Mouse (Mus musculus) adrenal gland, postnatal 4 days (tissue): ENCODE measurements around the gene Cct7. TPM values are rescaled to one million over a fixed set of nuclear protein-coding genes. Genes with fewer than 3 reads are reported as not detected.

Experiments used
- DNase-seq, 2 experiments: peaks; one replicate each; pipeline ENCODE4 v3.0.0; 2021 to 2022; ENCODE audit warnings: low spot score in 2 of 2, mixed read lengths in 2 of 2
- total RNA-seq, 2 experiments: library from RNA; stranded (reverse); gene quantifications; 2 replicates each; pipeline ENCODE4 v1.2.3; 2021

Gene Cct7
- total RNA-seq, 2 experiments from 2014 or later = 238 to 245 TPM

DNA sequence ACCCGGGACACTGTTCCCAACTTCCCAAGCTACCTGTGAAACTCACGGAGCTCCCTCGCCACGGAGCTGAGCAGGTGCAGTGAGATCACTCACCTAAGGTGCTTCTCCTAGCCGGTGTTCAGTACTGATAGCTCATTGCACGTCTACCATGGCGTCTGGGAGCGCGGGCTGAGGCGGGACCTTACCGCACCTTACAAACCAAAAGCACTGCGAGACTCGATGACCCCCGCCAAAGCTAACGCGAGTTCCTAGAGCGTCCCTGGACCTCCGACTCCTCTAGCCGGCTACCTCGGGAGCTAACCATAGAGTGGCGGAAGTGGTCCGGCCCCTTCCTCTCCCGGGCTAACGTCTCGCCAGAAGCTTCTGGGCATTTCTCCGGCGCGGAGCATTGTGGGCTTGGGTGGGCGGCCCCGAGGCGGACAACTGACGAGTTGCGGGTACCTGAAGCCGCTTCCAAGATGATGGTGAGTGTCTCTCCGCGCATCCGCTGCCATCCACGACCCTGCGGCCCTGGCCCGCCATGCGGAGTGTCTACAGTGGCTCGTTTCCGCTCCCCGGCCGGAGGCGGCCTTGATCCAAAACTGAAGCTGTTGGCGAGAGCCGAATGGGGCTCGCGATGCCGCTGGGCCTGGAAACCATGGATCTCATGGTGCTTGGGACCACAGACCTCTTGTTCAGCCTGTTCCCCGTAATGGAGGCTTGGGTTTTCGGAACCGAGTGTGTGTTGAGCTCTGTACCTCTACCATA is 523 bp downstream of the Cct7 start, which contains the start of gene Pradc1:
TSS of gene Pradc1 (minus strand) at position 307 of the 747 bp plus-strand sequence.
- peak; percentile 80 to 95 for DNase-seq

DNA sequence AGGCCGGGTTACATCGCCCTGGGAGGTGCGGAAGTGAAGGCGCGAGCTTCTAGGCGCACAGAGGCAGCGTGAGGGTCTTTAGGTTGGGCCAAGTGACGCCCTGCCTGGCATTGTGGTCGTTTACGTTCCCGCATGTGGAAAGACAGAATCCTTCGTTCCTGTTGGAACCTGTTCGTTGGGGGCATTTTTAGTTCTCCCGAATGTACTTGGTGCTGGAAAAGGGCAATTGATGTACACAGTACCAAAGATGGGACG is 1.0 kb downstream of the Cct7 start:
- DNase-seq = no peak

DNA sequence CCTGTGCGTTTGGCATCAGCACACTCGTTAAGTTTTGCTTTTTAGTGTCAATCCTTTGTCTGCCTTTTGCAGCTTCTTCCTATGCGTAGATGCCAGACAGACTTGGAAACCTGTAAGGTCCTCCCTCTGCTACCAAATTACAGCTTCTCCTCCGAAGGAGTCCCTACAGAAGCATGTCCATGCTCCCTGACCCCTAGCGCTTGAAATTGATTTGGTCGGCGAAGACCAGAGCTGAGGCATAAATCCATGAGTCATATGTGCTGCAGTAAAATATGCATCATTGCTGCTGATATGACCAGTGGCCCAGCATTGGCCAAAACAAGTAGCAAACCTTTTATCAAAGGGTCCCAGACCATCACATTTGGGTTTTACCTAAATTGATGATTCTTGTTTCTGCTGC is 1.5 kb downstream of the Cct7 start:
- DNase-seq = no peak

DNA sequence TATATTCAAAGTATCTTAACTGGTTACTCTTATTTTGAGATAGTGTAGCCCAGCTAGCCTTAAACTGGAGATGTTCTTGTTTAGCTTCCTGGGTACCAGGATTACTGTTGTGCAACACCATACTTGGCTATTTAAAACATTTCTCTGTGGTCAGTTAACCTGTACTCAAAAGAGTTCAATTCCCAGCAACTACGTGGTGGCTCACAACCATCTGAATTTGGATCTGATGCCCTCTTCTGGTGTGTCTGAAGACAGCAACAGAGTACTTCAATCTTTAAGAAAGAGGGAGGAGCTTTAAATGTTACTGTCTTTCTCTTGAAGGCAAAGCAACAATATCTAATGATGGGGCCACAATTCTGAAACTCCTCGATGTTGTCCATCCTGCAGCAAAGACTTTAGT is 8.3 kb downstream of the Cct7 start:
- no peak for DNase-seq

DNA sequence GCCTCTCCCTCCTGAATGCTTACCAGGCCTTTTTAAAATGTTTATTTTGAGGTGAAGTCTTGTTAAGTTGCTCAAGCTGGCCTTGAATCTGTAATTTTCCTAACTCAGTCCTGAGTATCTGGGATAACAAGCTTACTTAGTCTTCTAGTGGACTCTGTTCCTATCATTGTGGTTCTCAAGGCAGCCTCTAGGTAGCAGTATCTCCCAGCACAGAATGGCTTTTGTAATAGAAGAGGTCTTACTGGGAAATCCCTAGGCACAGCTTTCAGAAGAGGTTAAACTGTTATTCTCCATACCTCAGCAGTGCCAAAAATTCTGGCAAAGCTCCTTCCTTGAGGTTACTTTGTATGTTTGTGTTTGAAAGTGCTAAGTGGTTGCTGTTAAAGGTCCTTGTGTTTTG is 14.1 kb downstream of the Cct7 start:
- no peak for DNase-seq

DNA sequence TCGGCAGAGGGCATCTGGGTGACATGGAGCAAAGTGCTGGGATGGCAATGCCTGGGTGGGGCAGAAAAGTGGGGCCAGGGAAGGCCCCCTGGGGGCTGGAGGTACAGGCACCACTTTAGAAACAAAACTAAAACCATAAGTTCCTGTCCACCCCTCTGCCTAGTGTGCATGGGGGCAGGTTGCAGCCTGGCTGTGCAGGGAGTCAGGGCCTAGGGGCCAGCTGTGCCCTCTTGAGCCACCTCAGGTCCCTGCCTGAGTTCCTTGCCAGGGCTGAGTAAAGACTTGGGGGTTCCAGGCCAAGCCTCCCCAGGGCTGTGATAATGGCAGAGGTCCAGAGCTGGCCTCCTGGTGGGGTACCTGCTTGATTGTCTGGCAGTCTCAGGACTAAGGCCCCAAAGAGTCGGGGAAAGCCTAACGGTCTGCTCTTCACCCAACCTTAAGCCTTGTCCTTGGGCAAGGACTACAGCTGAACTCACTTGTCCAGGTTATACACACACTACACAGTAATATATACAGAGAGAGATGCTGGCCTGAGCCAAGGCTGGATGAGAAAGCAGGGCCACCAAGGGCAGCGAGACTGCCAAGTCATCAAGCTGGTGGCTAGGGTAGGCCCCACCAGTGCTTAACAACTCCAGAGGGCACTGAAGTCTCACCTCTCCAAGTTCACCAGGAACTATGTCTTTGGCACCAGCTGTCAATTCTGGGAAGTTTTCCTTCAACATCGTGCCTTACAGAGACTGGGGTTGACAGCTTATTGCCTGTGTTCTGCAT is 18.5 kb downstream of the Cct7 start:
- DNase-seq = no peak

DNA sequence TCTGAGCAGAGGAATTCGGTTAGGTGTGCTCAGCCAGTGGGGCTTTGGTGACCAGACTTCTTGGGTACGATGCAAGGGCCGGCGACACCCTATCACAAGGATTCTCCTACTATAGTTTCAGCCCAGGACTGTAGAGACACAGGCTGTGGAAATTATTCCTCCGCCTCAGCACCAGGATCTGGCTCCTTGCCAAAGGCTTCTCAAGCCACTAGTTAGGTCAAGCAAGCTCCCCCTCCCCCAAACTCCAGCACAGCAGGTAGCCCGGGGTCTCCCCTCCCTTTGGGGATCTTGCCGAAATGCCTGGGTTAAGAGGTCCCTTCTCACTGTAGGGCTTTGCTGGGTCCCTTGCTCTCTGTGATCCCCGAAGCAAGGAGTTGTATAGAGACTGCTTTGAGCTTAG is 20.6 kb downstream of the Cct7 start:
- DNase-seq = no peak

DNA sequence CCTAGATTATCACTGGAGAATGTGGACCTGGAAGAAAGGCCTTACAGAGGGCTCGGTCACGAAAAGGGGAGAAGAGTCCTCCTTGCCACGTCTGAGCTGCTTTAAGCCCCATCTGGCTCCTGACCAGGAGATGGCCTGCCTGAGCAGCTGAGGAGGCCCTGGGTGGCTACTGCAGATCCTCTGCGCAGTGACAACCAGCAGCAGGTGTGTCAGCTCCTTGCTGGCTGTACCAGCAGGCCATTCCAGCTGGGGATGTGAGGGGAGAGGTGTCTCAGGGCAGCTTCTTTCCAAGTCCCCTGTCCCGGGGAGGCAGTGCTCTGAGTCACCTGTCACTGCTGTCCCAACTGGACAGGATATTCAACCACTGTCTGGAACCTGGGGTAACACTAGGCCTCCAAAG is 21.2 kb downstream of the Cct7 start:
- no peak for DNase-seq

DNA sequence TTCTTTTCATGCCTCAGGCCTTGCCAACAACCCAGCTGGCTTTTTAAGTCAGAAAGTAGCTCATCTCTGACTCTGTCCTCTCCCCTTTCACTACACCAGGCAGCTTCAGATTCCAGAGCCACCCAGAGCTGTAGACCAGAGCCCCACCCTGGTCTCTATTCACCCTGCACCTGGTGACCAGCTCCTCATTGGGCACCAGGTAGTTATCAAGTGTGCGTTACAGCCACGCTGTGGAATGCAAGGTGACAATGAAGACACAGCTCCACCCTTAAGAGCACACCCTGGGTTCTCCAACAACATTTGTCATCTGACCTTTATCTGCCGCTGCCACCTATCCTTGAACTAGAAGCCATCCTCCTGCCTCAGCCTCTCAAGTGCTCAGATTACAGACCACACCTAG is 24.3 kb downstream of the Cct7 start:
- no peak for DNase-seq

DNA sequence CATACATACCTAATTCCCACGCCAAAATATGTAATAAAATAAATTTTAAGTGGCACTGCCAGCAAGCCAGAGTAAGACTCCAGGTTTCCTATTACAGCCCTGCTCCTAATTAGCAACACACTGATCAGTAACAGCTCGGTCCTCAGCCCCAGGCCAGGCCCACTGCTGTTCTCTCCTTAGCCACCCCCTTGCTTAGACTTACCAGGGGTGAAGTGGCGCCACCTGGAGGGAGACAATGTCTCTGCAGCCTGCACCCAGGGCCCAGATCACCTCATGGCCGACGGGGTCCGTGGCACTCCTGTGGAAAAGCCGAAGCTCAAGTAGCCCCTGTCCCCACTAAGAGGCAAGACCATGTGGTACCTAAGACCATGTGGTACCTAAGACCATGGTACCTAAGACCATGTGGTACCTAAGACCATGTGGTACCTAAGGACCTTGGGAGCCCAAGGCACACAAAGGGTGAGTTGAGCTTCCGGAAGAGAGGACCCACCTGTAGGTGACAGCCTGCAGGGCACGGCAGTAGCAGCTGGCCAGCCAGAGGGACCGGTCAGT is 26.1 kb downstream of the Cct7 start:
- DNase-seq = no peak

DNA sequence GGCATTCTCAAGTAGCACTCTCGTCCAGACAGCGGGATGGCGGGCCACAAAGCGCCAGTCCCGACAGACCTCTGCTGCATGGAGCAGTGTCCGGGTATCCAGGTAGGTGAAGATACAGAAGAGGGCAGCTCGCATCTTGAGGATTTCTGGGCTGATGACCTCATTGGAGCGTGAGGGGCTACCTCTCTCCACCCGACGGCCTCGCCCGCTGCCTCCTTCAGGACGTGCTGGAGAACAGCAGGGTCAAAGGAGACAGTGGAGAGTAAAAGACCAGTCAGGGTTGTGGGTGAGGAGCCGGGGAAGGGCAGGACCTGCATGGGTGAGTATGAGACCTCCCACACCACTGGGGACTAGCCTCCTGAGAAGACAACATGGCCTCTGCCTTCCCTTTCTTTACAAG is 27.1 kb downstream of the Cct7 start:
- no peak for DNase-seq

DNA sequence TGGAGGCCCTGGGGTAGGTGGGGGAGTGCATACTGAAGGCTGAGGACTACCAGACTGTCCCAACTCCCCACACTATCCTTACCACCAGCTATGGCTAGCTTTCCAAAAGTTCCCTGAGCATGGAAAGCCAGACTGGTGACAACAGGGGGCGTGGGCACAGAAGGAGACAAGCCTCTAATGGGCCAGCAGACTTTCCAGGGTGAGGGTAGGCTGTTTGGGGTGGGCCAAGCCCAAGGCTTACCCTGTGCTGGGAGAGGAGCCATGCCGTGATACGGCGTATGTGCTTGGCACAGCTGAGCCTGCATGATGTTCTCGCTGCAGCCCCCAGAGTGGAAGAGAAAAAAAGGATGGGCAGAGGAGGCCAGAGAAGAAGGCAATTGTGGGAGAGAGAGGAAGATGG is 28.7 kb downstream of the Cct7 start:
- DNase-seq = no peak

DNA sequence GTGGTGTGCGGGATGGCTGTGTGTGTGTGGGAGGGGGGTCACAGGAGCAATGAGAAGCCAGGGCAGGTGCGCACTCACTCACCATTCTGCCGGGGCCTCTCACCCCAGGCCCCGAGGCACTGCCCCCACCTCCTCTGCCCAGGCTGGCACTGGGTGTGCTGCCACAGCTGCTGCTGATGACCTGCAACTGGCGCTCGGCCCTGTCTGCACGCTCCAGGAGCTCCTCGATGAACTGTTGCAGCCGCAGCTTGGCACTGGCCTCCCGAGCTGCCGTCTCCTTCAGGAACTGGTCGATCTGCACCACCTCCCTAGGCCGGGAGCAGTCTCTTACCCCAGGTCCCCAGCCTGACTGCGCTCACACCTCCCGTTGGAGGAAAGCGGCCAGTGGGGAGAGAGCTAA is 29.4 kb downstream of the Cct7 start:
- DNase-seq = no peak

DNA sequence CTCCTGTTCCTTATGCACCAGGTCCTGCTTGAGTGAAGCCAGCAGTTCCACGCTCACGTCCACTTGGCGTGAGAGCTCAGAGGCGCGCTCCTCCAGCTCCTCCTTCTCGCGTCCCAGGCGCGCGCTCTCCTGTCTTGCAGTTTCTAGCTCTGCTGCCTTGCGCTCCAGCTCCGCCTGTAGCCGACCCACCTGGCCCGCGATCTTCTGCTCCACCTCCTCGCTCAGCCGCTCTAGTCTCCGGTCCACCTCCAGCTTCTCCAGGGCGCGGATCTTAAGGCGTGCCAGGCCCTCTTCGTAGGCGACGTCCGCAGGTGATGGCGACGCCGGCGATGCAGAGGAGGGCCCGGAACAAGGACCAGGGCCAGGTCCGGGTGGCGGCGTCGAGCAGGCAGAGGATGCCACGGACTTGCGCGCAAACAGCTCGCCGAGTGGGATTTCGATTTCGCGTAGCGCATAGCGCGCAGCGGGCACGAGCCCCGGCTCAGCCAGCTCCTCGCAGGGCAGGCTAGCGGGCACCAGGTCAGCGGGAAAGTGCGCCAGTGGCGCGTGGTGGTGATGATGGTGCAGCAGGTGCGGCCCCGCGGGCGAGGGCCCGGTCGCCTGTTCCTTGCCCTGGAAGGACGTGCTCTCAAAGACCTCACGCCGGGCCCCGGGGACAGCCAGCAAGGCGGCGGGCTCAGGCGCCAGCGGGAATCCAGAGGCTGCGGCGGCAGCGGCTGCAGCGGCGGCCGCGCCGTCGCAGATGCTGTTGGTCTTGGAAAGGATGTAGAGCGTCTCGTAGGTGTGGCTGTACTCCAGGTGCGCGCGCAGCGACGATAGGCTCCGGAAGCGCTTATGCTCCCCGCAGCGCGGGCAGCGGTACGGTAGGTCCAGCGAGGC is 32.8 kb downstream of the Cct7 start:
- no peak for DNase-seq

DNA sequence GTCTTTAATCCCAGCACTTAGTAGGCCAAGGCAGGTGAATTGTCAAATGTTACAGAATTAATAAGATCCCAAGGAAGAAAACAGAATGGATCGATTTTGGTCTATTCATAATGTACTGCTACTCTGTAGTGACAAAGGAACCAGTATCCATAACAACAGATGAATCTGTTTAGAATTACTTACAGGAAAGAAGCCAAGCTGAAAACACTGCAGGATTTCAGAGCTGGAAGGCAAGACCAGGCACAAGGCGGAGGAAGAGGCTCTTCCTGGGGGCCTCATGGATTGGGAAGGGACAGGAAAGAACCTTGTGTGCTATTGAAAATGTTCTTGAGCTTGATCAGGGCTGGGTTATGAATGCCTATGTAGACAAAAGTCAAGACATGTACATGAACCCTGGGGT is 34.4 kb downstream of the Cct7 start:
- DNase-seq = no peak

DNA sequence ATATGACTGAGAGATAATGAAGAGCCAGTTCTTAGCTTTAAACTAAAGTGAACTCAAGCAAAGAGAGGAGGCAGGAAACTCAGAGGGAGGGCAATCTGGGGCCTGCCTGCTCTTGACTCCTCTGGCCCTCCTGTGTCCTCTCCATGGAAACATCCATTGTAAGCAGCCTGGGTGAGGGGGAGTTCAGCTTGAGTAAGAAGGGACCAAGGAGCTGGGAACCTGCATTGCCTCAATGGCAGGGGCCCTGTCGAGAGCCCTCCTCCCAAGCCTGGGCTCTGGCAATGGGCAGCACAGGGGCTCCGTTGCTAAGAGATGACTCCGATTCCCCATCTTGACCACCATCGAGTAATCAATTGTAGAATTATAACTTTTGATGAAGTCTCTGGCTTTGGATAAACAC is 37.2 kb downstream of the Cct7 start:
- no peak for DNase-seq

DNA sequence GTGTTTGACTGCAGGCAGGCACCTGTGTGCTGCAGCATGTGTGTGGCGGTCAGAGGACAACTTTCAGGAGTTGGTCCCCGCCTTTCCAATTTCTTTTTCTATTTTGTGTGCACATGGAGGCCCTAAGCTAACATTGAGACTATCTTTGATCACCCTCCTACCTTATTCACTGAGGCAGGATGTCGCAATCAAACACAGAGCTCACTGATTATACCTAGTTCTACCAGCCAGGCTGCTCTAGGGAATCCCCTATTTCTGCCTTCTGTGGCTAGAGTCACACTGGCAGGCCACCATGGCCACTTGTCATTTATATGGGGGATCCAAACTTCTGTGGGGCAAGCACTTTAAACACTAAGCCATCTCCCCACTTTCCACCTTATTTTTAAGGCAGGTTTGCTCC is 38.4 kb downstream of the Cct7 start:
- no peak for DNase-seq

DNA sequence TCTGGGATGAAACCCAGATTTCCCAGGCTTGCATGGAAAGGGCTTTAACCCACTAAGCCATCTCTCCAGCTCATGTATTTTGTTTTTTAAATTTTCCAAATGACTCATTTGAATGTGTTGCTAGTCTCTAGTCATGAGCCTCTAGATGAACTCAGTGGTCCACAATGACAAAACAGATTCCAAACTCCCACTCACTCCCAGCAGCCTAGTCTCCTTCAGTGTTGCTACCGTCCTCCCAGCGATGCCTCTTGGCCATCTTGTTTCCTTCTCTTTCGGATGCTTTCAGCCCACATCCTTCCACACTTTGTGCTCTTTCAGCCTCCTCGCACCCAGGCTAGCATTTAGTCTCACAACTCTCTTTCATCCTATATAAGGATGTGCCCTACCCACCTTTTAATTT is 38.9 kb downstream of the Cct7 start:
- no peak for DNase-seq

DNA sequence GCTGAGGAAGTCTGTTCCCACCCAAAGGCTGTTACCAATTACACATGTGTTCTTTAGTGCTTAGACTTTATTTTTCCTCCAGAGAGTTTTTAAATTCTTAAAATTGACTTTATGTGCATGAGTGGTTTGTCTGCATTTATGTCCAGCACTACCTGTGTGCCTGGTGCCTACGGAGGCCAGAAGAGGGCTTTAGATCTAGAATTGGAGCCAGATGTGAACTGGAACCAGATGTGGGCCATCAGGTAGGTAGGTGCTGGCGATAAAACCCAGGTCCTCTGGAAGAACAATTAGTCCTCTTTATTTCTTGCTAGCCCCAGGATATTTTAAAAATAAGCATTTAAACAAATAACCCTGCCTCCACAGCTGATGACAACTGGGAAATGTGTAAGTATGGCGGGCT is 40.3 kb downstream of the Cct7 start:
- DNase-seq = no peak

DNA sequence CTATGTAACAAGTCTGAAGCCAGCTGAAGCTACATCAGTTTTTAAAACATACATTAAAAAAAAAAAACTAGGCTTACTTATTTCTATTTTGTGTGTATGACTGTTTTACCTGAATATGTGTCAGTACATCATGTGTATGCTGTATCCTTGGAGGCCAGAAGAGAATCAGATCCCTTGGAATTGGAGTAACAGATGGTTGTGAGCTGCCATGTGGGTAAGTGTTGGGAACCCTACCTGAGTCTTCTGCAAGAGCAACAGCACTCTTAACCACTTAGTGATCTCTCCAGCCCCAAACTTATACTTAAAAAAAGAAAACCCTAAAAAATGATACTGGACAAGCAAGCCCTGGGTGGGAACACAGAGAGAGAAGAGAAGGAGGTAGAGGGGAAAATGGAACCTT is 45.7 kb downstream of the Cct7 start:
- no peak for DNase-seq

DNA sequence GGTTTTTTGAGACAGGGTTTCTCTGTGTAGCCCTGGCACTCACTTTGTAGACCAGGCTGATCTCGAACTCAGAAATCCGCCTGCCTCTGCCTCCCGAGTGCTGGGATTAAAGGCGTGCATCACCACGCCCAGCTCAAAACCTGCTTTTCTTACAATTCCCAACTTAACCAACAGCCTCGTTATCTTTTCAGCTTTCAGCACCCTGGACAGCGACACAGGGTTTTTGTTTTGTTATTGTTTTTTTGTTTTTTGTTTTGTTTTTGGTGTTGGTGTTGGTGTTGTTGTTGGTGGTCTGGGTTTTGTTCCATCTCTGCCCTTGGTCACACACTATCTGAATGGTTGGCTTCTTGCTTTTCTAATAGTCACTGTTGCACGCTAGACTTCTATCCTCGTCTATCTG is 46.8 kb downstream of the Cct7 start:
- DNase-seq = no peak

DNA sequence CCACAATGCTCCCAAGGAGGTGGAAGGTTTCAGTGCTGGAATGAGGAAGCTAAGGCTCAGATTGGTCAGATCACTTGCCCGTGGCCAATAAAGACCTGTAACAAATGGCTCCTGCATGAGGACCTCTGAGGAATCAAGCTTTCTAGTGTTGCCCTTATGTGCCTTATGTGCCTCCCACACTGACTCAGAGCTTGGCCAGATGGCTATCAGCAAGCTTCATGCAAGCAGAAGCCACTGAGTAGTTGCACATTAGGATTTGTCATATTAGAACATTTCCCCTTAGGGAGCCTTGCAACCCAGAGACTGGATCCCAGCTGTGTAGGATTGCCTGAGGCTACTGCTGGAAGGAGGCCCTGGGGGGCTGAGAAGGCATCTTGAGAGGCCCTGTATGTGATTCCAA is 49.1 kb downstream of the Cct7 start:
- DNase-seq = no peak
